Mouse (Mus musculus): Measurements from ENCODE around the gene Scp2.

The Scp2 gene

DNA sequence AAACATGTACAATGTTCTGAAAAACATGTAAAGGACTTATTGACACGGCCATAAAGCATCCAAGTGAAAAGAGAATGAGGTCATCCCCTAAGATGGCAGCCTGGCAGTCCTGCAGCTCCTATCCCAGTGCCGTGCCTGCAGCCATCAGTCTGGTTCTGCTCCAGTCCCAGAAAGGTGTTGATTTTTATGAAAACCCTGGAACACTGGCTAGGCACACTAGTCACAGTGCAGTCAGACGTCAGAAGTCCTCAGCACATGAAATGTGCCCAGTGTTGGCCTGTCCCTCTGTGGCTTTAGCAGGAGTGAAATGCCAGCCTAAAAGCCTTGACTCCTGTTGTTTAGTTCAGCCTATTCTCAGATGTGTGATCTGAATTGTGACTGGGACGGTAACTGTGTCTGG lies 84.0 kb downstream of the Scp2 start:
- no peak for DNase-seq (ENCODE audit: low spot score in 2 of 2)

DNA sequence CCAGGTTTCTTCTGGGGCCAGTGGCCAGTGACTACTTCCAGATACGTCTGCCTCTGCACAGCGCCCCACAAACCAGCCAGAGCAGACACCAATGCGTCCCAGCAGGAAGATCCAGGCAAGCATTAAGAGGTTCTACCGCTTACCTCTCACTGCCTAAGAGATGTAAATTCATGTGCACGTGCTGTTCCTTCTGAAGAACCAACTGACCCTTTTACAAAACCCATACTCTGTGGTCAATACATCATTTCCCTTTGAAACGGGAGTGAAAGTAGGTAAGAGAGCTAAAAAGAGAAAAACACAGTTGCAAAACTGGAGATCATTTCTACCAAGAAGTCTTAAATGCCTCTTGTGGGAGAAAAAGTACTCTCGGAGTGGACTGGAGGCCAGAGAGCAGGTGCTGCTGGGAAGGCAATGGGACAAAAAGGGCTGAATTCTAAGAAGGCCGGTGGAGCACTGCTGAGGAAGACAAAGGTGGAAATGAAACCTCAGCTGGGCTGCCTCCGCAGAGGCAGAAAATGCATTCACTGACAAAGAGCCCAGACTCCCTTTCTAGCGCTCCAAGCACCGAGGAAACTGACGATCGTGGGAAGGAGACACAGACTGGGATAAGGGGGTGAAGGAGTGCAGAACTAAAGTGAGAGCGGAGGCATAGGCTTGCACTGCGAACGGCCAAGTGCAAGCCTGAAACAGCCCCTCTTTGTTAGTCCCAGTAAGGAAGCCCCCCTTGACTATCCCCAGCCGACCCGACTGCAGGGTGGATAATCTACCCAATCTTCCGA lies 85.0 kb downstream of the Scp2 start:
- no peak for DNase-seq (ENCODE audit: low spot score in 2 of 2)

DNA sequence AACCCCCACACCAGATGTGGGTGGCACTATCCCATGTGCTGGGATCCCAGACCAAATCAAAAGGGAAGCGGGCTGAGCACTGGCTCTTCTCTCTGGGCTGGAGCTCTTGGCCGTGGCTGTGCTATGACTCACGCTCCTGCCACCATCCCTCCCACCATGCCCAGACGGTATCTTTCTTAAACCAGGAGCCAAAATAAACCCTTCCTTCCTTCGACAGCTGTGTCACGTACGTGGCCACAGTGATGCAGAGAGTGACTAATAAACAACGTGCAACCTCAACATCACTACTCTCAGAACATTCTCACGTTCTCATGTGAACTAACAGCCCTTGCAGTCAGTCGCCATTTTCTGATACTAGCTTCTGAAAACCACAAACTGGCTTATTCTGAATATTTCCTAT lies 86.6 kb downstream of the Scp2 start:
- DNase-seq (ENCODE audit: low spot score in 2 of 2): no peak

DNA sequence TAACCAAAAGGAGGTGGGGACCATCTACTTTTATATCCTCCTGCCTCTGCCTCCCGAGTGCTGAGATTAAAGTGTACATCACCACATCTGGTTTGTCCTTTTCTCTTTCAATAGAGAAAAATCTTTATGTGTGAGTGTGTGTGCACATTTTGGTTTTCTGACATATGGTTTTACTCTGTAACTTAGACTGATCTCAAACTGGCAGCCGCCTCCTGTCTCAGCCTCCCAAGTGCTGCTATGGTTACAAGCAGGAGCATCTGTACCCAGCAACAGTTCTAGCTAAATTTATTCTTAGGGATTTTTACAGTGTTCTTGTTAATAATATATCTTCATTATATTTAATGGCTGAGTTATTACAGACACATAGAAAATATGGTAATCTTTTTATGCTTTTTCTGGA lies 87.6 kb downstream of the Scp2 start:
- DNase-seq (ENCODE audit: low spot score in 2 of 2): no peak

DNA sequence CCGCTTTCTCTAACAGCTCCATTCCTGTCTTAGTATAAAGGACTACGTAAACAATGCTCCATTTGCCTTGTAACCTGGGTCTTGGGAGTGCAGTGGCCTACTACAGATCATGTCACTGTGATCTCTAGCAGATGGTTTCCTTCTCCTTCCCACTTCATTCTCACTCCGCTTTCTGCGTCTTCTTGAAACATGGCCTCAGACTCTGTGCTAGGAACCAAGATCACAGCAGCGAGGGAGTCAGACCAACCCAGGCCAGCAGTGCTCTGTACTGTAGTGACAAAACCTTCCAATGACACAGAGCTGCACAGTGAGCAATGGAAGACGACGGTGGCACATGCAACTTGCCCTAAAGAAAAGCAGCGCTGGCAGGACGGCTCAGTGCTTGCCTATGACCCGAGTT lies 88.9 kb downstream of the Scp2 start:
- no peak for DNase-seq (ENCODE audit: low spot score in 2 of 2)

DNA sequence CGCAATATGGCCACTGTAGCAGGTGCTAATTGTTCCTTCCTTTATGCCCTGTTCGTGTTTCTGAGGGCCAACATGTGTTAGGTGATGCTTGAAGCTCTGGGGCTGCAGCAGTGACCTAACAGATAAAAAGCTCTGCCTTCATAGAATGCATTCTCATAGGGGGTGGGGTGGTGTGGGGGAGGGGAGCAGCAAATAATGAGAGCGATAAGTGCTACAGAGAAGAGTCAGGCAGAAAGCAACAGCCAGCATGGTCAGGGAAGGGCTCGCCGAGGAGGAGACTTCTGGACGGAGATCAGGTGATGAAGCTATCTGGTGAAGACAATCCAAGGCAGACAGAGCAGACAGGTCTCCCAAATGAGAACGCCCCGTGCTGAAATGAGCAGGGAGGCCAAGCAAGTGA lies 92.1 kb downstream of the Scp2 start:
- DNase-seq (ENCODE audit: low spot score in 2 of 2): no peak

DNA sequence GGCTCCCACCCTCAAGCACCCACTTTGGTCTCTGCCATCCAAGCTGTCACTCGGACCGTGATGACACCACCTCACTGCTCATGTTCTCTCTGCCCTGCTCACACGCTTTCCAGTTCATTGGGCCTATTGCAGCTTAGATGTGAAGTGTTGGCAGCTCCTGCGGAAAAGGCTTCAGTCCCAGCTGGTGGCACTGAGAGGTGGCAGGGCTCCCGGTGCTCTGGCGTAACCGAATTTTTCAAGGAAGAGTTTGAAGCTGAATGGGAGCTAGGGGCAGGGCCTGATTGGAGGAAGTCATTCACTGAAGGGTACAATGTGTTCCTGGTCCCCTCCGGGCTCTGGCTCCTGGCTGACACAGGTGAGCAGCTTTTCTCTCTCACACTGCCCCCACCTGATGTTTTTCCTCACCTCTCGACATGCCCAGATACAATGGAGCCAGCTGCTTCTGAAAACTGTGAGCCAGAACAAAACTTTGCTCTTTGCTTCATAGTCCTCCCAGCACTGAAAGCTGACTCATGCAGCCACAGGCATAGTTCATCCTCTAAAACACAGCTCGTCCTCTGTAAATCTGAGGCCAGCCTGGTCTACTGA lies 93.0 kb downstream of the Scp2 start:
- DNase-seq (ENCODE audit: low spot score in 2 of 2): no peak

DNA sequence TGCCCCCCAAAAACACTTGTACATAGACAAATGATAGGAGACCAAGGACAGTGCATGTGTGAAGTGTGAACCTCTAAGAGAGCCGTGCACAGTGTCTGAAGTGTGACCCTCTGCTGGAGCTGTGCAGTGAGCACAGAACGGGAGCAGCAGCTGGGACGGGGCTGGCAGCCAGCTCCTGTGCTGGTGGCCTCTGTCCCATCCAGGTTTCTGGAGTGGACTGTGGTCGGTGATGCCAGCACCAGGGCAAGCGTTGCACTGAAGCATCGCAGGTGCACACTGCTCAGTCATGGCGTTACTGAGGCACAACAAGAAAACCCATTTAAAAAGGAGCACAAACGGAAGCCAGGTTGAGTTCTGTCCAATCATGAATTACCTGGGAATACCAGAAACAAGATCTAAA lies 98.7 kb downstream of the Scp2 start:
- no peak for DNase-seq (ENCODE audit: low spot score in 2 of 2)

DNA sequence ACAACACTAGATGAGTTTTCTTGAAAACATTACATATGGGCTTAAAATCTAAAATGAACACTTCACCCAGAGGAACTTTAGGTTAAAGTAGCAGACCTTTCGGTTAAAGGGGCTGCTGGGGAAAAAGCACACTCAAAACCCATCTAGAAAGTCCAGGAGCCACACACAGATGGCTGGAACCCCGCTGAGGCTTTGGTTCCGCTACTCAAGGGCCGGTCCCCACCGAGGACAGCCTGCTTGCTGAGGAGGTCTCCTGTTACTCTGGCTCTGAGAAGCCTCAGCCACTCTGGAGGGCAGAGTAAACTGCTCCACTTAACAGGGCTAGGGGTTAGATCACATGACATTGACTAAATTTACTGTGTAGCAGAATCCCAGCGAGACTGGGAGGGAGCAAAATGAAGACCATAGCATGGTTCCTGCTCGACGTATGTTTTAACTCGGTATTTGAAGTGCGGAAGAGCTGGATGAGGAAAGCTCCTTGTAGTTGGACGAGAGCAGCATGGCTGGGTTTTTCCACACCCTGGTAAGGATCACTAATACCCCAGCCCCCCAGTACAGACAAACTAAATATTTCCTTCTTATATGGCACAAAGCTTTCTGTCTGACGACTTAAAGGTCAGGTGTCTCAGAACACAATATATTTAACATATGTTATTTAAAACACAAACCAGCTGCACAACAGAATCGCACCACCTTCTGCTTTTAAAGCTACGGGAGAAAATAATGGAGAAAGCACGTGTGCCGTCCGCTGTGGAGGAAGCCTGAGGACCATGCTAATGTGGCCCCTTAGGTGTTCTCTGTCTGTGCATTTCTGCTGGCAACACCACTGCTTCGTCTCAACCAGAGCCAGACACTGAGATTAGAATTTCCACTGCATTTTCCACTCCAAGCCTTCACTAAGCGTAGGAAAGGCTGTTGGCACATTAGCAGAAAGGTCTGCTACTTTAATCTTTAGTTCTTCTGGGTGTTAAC lies 99.4 kb downstream of the Scp2 start:
- no peak for DNase-seq (ENCODE audit: low spot score in 2 of 2)

DNA sequence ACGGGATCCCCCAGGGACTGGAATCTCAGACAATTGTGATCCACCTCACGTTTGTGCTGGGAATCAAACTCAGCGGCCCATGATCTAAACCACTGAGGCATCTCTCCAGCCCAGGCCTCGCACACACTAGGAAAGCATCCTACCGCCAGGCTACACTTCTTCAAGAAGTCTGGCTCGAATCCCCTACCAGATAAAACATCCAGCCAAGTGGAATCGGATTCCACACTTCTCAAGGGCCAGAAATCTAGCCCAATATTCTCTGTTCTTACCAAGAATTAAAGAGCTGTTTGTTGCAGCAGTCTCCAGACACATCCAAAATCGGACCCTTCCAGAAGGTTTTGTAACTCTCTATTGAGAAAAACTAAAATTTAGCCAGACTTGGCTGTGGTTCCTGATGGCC lies 107.8 kb downstream of the Scp2 start:
- DNase-seq (ENCODE audit: low spot score in 2 of 2): no peak

DNA sequence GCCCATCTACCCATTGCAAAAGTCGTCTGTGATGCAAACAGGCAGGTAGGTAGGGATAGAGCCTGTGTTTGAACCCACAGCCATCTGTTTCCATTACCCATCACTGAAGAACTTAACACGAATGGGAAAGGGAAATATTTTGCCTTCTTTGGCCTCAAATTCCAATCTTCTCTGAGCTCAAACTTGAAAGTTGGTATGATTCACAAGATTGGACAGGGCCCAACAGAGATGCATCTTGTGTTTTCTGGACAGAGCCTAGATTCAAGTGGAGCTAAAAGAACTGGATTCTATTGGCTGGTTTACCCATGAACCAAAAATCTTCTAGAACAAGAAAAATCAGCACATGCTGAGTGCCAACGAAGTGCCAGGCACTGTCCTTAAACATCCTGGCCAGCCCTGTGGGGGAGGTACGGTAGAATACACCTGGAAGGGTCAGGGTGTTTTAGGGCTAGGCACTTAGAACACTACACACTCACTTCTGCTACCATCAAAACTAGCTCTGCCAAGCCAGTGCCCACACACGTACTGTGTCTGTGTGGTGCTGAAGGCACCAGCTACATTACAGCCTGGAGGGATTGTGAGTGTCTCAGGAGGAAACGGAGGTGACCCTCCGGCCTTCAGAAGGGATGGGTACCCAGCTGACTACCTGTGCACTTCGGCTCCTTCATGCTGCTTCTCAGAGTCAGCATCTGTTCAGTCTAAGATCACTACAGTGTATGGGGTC lies 111.6 kb downstream of the Scp2 start:
- DNase-seq (ENCODE audit: low spot score in 2 of 2): no peak

DNA sequence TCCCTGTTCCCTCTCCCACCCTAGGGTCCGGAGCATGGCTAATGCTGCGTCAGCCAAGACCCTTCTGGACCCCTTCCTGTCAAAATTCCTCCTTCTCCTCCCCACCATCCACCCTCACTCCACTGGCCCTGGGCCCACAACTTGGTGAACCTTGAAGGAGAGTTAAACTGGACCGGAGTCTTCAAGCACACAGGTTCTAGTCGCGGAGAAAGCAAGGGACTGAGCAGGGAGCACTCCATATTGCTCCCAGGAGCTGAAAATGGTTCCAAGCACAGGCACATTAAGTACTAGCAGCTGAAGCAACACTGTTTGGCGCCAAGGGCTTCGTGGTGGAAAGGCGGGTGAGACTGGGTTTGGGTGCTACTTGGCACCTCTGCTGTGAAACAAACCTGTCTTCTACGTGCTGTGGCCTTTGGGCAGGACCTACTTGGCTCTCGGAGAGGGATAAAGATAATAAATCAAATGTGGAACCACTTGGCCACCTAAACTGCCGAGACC lies 112.4 kb downstream of the Scp2 start:
- no peak for DNase-seq (ENCODE audit: low spot score in 2 of 2)

DNA sequence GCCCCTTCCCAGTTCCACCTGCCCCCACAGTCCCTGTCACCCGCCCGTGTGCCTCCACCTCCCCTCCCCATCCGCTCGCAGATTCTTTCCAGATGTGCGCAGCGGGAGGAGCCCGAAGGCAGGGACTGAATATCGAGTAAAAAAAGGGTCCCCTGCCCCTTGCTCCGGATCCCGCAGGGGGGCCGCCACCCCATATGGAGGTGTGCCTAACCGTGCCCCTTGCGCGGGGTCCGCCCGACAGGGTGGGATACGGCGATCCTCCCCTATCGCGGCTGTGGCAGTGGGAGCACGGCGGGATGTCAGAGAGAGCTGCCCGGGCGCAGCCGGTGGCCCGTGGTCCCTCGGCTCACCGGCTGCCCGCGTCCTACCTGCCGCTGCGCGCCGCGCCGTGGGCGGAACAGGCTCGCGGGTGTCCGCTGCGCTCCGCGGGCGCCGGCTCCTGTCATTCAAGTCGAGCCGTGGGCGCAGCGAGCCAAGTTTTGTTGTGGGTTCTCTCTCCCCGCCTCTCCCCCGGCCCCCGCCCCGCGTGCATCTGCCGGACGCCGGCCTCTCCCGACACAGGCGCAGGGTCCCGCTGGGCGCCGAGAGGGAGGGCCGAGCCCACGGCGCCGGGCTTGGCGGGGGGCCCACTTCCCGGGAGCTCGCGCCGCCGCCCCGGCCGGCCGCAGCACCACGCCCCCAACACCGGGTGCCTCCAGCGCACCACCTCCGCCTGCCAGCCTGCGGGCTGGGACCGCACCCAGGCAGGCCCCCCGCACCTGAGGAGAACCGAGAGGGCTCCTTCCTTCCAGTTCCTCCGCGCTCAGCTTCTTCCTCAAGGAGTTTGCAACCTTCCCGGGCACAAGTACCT lies 113.1 kb downstream of the Scp2 start:
- DNase-seq (ENCODE audit: low spot score in 2 of 2): no peak

DNA sequence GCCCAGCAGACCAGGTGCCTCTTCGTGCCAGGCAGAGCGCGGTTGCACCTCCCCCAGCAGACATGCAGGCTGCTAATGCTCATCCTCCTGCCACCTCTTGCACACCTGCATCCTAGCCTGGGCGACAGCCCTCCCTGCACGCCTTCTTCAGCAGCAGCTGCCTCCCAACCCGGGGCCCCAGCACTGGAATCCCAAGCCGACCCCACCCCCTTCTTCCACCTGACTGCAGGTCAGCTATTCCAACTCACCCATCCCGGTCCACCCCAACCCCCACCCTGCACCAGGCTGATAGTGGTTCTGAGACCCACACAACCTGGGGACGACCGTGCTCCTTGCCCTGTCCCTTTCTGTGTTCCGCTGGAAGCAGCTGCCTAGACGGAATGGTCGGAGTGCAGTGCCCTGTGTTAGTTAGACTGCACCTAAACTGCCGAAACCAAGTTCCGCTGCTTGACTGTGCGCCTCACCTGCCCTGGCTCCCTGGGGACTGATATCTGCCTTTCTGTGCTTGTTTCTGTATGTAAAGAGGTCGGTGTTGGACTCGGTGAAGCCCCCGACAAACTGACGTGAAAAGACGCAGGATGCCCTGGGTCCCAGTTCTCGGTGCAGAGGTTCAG lies 113.8 kb downstream of the Scp2 start:
- no peak for DNase-seq (ENCODE audit: low spot score in 2 of 2)

DNA sequence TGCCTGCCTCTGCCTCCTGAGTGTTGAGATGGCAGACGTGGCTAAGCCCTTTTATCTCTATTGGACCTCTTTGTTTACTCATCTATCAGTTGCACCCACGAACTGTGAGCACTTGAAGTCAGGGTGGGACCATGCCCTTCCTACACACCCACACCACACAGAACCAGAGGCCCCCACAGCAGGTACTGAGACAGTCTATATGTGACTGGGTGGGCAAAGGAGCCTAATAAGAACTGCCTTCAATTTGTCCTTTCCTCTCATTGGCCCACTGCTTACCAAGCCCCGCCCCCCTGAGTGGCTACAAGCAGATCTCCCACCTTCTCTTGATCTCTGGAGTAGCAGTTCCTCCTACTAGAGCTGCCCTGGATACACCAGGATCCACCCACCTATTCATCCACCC lies 118.6 kb downstream of the Scp2 start:
- no peak for DNase-seq (ENCODE audit: low spot score in 2 of 2)

DNA sequence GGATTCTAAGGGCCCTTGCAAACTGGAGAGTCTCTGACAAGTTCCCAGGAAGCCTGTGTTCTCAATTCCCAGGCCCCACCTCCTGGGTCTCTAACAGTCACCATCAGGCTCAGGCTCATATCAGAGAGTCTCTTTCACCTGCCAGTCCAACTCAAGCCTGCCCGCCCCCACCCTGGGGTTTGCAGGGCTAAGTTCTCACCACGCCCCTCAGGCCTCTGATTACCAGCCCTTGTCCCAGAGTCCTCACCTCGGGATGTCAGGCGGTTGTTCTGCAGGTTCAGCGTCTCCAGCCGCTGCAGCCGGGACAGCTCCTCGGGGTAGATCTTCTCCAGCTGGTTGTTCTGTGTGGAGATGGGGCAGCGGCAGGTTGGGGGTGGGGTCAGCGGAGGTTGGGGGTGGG lies 119.5 kb downstream of the Scp2 start:
- no peak for DNase-seq (ENCODE audit: low spot score in 2 of 2)

DNA sequence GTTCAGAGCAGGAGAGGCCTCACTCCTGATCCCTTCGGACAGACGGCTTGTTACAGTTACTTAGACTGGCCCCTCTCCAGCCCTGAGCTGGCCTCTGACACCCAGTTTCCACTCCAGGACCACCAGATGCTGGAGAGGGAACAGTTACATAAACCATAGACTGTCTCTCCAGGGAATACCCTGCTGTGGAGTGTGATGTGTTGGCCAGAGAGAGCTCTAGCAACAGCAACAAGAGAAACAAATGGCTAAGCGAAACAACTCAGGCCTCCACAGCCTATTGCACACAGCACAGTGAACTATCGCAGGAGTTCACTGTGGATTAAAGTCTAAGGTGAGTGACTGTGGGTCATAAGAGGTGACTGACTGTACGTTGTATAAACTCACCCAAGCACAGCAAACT lies 120.2 kb downstream of the Scp2 start:
- no peak for DNase-seq (ENCODE audit: low spot score in 2 of 2)

DNA sequence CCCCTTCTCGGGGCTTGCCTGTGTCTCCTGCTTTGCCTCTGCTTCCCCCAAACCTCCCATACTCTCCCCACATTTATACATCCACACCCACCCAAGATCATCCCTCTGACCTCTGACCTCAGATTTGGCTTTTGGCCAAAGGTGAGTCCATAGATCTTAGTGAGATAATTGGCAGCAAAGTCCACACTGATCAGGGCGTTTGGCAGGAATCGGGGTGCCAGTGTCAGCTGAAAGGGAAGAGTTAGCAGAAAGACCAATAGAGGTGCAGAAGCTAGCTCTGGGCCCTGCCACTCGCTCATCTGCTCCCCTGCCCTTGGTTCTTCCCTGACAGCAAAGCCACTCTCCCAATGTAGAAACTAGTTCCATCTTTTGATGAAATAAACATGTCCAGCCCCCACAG lies 121.6 kb downstream of the Scp2 start:
- DNase-seq (ENCODE audit: low spot score in 2 of 2): no peak

DNA sequence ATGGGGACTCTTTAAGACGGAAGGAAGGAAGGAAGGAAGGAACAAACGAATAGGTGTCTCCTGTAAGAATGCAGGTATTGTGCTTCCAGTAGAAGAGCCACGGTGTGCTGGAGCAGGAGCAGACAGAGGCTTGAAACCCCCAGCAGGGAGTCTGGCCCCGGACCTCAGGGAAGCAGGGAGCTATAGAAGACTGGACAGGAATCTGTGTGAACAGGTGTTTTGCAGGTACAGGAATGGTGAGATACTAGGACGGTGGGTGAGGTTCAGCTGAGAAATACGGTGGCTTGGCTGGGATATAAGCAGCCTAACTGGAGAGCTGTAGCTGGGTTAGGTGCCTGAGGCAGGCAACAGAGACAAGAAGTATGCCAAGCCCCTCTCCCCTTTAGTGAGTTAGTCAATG lies 124.6 kb downstream of the Scp2 start:
- DNase-seq (ENCODE audit: low spot score in 2 of 2): no peak

Data from natural killer cell, adult 2 months (primary cell).